Mouse (Mus musculus) hindbrain, embryonic 13.5 days (tissue): Measurements from ENCODE around the gene Med7. TPM values are rescaled to one million over a fixed set of nuclear protein-coding genes. Genes with fewer than 3 reads are reported as not detected.

Experiments used
- ATAC-seq: fragments of 200-750 bp; cut with Nextera tagmentation; 2 replicates; pipeline ENCODE4 v1.8.0; 2017; ENCODE audit warnings: moderate TSS enrichment; ENCODE audit not compliant: low FRiP score
- H3K27ac ChIP-seq: fragments of 300-500 bp; sonication (generic); 2 replicates; pipeline ENCODE4 v1.5.1; 2015; ENCODE audit warnings: inconsistent platforms, mild to moderate bottlenecking, moderate library complexity
- H3K27me3 ChIP-seq: fragments of 300-500 bp; sonication (generic); 2 replicates; pipeline ENCODE4 v1.6.1; 2015; ENCODE audit warnings: mild to moderate bottlenecking, inconsistent platforms
- H3K36me3 ChIP-seq: fragments of 300-500 bp; sonication (generic); 2 replicates; pipeline ENCODE4 v1.6.1; 2015; ENCODE audit warnings: mild to moderate bottlenecking, inconsistent platforms
- H3K4me1 ChIP-seq: fragments of 300-500 bp; sonication (generic); replicated peaks from 2 replicates; pipeline ENCODE4 v1.6.1; 2015; ENCODE audit warnings: inconsistent platforms
- H3K4me2 ChIP-seq: fragments of 300-500 bp; sonication (generic); 2 replicates; pipeline ENCODE4 v1.6.1; 2015; ENCODE audit warnings: inconsistent platforms, mild to moderate bottlenecking, moderate library complexity
- H3K4me3 ChIP-seq: fragments of 300-500 bp; sonication (generic); 2 replicates; pipeline ENCODE4 v1.5.1; 2015; ENCODE audit warnings: mild to moderate bottlenecking, inconsistent platforms
- H3K9ac ChIP-seq: fragments of 300-500 bp; sonication (generic); 2 replicates; pipeline ENCODE4 v1.6.1; 2015; ENCODE audit warnings: mild to moderate bottlenecking, inconsistent platforms
- H3K9me3 ChIP-seq: fragments of 300-500 bp; sonication (generic); 2 replicates; pipeline ENCODE4 v1.6.1; 2016; ENCODE audit warnings: inconsistent platforms
- WGBS: fragments of 180-500 bp; shearing (Covaris S2); methylation state at CpG from one replicate; pipeline ENCODE4 v1.1.7; 2015; 5-methylcytosine and 5-hydroxymethylcytosine counted together
- polyA plus RNA-seq: library from polyadenylated mRNA; unstranded; fragments of >200 nt; fragmentation: Nextera tagmentation; extraction: Ambion mirVana; gene quantifications from 2 replicates; pipeline ENCODE4 v1.2.1, GENCODE M21; 2015

Gene Med7
- polyA plus RNA-seq, result 78.3 and 81.4 TPM in 2 replicates

DNA sequence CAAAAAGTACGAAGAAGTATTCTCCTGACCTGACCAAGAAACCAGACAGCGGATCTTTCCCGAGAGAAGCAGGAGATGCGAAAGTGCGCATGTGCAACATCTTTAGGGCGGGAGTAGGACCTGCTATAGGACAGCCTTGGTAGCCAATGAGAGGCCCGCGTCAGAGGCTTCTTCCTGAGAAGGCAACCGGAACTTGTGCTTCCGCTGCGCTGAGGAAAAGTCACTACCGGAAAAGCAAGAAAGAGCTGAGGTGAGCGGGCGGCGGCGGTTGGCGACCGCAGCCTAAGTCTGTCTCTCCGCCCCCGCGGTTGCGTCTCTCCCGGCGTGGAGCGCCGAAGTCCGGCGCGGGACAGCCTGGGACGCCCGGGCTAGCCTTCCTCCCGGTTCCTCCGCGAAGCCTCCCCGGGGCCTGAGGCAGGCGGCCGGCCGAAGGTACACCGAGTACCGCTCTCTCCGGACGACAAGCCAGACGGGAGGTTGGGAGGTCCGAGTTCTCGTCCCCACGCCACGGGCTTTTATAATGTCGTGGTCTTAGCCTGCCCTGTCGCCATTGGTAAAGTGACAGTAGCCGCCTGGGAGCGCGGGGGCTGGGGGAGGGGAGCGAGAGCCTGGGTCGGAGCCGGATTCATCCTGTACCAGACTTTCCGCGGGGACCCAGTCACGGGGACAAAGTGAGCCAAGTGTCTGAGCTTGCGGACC lies at the start of gene Med7:
Gene Med7 (plus strand): TSS at position 166 of the 699 bp plus-strand sequence.
- H3K9me3 ChIP-seq, result no peaks in the 10 kb centered on the region
- peak; percentile 99 for ATAC-seq
- peak within 1 kb of the TSS; percentile 90 for H3K4me2 ChIP-seq
- H3K27me3 ChIP-seq, result no peaks in the 10 kb centered on the region
- peak within 1 kb of the TSS; percentile 93 for H3K27ac ChIP-seq
- peak within 1 kb of the TSS; percentile 95 for H3K4me3 ChIP-seq
- H3K9ac ChIP-seq, result peak within 1 kb of the TSS; percentile 90
- under 1% methylated on average over 58 of the region's 59 CpGs for WGBS
- H3K36me3 ChIP-seq, result peaks cover 12% of the 10 kb centered on the region
- H3K4me1 ChIP-seq, result peaks cover 13% of the 10 kb centered on the region

DNA sequence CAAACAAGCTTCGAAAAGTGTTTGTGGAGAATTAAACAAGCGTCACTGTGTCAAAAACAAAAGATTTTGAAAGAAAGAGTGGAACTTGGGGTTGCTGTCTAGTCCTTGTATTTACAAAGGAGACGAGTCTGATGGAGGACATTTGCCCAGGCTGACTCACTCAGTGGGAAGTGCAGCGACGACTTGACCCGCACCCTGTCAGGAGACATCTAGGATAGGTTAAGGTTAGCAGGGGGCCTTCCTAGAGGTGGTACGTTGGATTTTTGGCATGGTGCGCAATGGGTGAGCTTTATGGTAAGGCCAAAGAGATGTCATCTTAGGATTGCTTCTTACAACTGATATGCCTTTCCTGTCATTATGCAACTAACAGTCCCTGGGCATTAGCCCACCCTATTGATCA lies 49.7 kb upstream of the Med7 start:
- H3K9me3 ChIP-seq, result no peaks in the 10 kb centered on the region
- no peaks in the 10 kb centered on the region for H3K4me1 ChIP-seq
- 89% methylated on average over 8 of the region's 8 CpGs for WGBS
- no peak overlapping the region for H3K9ac ChIP-seq
- no peak overlapping the region for H3K4me2 ChIP-seq
- ATAC-seq, result no peak
- no peak overlapping the region for H3K27ac ChIP-seq
- no peak overlapping the region for H3K4me3 ChIP-seq
- H3K27me3 ChIP-seq, result no peaks in the 10 kb centered on the region
- H3K36me3 ChIP-seq, result no peaks in the 10 kb centered on the region

DNA sequence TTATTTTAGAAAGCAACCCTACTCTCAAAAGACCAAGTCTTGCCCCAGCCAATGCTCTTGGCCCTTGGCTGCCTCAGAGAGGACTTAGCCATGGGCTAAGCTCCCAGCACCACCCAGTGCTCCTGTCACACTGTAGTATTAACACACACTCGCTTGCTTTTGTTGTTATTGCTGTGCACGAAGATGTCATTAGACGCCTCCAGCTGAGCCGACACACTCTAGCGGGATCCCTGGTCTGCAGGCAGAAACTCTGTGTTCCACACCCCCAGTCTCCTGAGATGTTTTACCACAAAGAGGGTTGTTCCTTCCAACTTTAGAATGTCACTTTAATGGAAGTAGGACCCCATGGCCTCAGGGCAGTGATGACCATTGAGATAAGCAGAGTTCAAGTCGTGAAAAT lies 48.3 kb upstream of the Med7 start:
- no peak for ATAC-seq
- Histone ChIP-seq H3K9ac (no peak overlapping the region), H3K4me1 (no peaks in the 10 kb centered on the region), H3K27ac (no peak overlapping the region), H3K27me3 (no peaks in the 10 kb centered on the region), H3K36me3 (no peaks in the 10 kb centered on the region), H3K9me3 (no peaks in the 10 kb centered on the region), H3K4me3 (no peak overlapping the region), H3K4me2 (no peak overlapping the region)
- 75% methylated on average over 6 of the region's 6 CpGs for WGBS

GRCm38 (mm10) chr11:46389336-46390117 lies 47.2 kb upstream of the Med7 start, which contains the start of gene Itk:
Gene Itk, minus strand, starts transcription at chr11:46389515.
- no peak for ATAC-seq
- WGBS, result 87% methylated on average over 13 of the region's 13 CpGs
- H3K36me3 ChIP-seq, result no peaks in the 10 kb centered on the region
- H3K9me3 ChIP-seq, result no peaks in the 10 kb centered on the region
- no peak within 1 kb of the TSS for H3K4me3 ChIP-seq
- no peak within 1 kb of the TSS for H3K4me2 ChIP-seq
- H3K4me1 ChIP-seq, result no peaks in the 10 kb centered on the region
- H3K9ac ChIP-seq, result no peak within 1 kb of the TSS
- H3K27ac ChIP-seq, result no peak within 1 kb of the TSS
- H3K27me3 ChIP-seq, result no peaks in the 10 kb centered on the region

GRCm38 (mm10) chr11:46390621-46391020 lies 46.1 kb upstream of the Med7 start:
- Histone ChIP-seq H3K4me1 (no peaks in the 10 kb centered on the region), H3K4me3 (no peak overlapping the region), H3K27me3 (no peaks in the 10 kb centered on the region), H3K4me2 (no peak overlapping the region), H3K9ac (no peak overlapping the region), H3K27ac (no peak overlapping the region), H3K9me3 (no peaks in the 10 kb centered on the region), H3K36me3 (no peaks in the 10 kb centered on the region)
- ATAC-seq, result no peak
- WGBS, result 59% methylated on average over 3 of the region's 3 CpGs

- H3K9ac ChIP-seq, result no peak overlapping the region
- no peak overlapping the region for H3K4me3 ChIP-seq
- no peaks in the 10 kb centered on the region for H3K36me3 ChIP-seq
- no peaks in the 10 kb centered on the region for H3K9me3 ChIP-seq
- no peak for ATAC-seq
- H3K27me3 ChIP-seq, result no peaks in the 10 kb centered on the region
- no peak overlapping the region for H3K27ac ChIP-seq
- WGBS, result 89% methylated on average over 7 of the region's 7 CpGs
- no peak overlapping the region for H3K4me2 ChIP-seq
- no peaks in the 10 kb centered on the region for H3K4me1 ChIP-seq
Observed at GRCm38 (mm10) chr11:46392890-46393289, 43.8 kb upstream of the Med7 start.

GRCm38 (mm10) chr11:46393413-46393812 lies 43.3 kb upstream of the Med7 start:
- no peak overlapping the region for H3K4me2 ChIP-seq
- H3K4me3 ChIP-seq, result no peak overlapping the region
- H3K27me3 ChIP-seq, result no peaks in the 10 kb centered on the region
- no peaks in the 10 kb centered on the region for H3K4me1 ChIP-seq
- no peaks in the 10 kb centered on the region for H3K36me3 ChIP-seq
- no peak for ATAC-seq
- H3K9ac ChIP-seq, result no peak overlapping the region
- 81% methylated on average over 4 of the region's 4 CpGs for WGBS
- H3K27ac ChIP-seq, result no peak overlapping the region
- no peaks in the 10 kb centered on the region for H3K9me3 ChIP-seq

DNA sequence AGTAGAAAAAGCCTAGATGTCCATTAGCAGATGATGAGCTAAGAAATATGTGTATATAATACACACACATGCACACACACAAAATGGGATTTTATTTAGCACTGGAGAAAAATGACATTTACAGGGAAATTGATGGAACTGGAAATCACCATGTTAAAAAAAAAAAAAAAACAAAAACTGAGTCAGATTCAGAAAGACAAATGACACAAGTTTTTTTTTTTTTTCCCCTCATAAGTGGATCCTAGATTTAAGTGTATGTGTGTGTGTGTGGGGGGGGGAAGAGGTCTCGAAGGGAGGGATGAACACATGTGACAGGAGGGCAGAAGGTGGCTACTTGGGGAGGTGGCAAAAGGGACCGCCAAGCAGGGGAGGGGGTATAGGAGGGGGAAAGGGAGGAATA lies 41.6 kb upstream of the Med7 start:
- 88% methylated on average over 2 of the region's 2 CpGs for WGBS
- Histone ChIP-seq H3K4me1 (0 out of 2 replicates have a peak, but pooled peaks cover 2% of the 10 kb centered on the region), H3K9ac (no peak overlapping the region), H3K27ac (no peak overlapping the region), H3K27me3 (no peaks in the 10 kb centered on the region), H3K36me3 (no peaks in the 10 kb centered on the region), H3K4me3 (no peak overlapping the region), H3K4me2 (no peak overlapping the region), H3K9me3 (no peaks in the 10 kb centered on the region)
- ATAC-seq, result no peak

GRCm38 (mm10) chr11:46395698-46396097 lies 41.0 kb upstream of the Med7 start:
- H3K27ac ChIP-seq, result no peak overlapping the region
- H3K36me3 ChIP-seq, result no peaks in the 10 kb centered on the region
- H3K9me3 ChIP-seq, result no peaks in the 10 kb centered on the region
- 0 out of 2 replicates have a peak, but pooled peaks cover 2% of the 10 kb centered on the region for H3K4me1 ChIP-seq
- 91% methylated on average over 2 of the region's 2 CpGs for WGBS
- no peak overlapping the region for H3K4me2 ChIP-seq
- H3K9ac ChIP-seq, result no peak overlapping the region
- no peaks in the 10 kb centered on the region for H3K27me3 ChIP-seq
- no peak for ATAC-seq
- no peak overlapping the region for H3K4me3 ChIP-seq

GRCm38 (mm10) chr11:46396167-46396859 lies 40.4 kb upstream of the Med7 start, which contains the start of gene Fam71b:
Gene Fam71b, plus strand, starts transcription at chr11:46396559.
- Histone ChIP-seq H3K36me3 (no peaks in the 10 kb centered on the region), H3K9ac (no peak within 1 kb of the TSS), H3K4me1 (0 out of 2 replicates have a peak, but pooled peaks cover 2% of the 10 kb centered on the region), H3K27me3 (no peaks in the 10 kb centered on the region), H3K27ac (no peak within 1 kb of the TSS), H3K4me2 (no peak within 1 kb of the TSS), H3K9me3 (no peaks in the 10 kb centered on the region), H3K4me3 (no peak within 1 kb of the TSS)
- no peak for ATAC-seq
- 76% methylated on average over 13 of the region's 13 CpGs for WGBS

DNA sequence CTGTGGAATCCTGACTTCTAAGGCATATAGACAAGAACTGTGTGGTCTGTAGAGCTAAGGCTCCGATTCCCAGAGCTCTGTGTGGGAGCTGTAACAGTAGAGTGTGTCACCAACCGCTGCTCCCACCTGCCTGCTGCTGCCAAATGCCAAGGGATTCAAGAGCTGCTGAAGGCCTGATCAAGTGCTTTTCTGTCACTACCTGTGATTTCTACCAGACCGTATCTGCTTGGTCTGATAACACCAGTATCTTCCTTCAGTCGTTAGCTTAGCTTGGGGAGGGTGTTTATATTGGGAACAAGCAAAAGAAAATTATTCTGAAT lies 39.9 kb upstream of the Med7 start:
- Histone ChIP-seq H3K9ac (no peak overlapping the region), H3K36me3 (no peaks in the 10 kb centered on the region), H3K4me2 (no peak overlapping the region), H3K4me3 (no peak overlapping the region), H3K27ac (no peak overlapping the region), H3K4me1 (0 out of 2 replicates have a peak, but pooled peaks cover 2% of the 10 kb centered on the region), H3K9me3 (no peaks in the 10 kb centered on the region), H3K27me3 (no peaks in the 10 kb centered on the region)
- 87% methylated on average over 4 of the region's 4 CpGs for WGBS
- ATAC-seq, result no peak

- no peak for ATAC-seq
- H3K36me3 ChIP-seq, result no peaks in the 10 kb centered on the region
- 68% methylated on average over 2 of the region's 2 CpGs for WGBS
- 0 out of 2 replicates have a peak, but pooled peaks cover 2% of the 10 kb centered on the region for H3K4me1 ChIP-seq
- no peak overlapping the region for H3K27ac ChIP-seq
- no peak overlapping the region for H3K4me2 ChIP-seq
- H3K9me3 ChIP-seq, result no peaks in the 10 kb centered on the region
- no peak overlapping the region for H3K9ac ChIP-seq
- no peak overlapping the region for H3K4me3 ChIP-seq
- H3K27me3 ChIP-seq, result no peaks in the 10 kb centered on the region
Observed at GRCm38 (mm10) chr11:46397900-46398299, 38.8 kb upstream of the Med7 start.
